Mouse (Mus musculus): Measurements from ENCODE around the gene Nos1ap. TPM values are rescaled to one million over a fixed set of nuclear protein-coding genes. Genes with fewer than 3 reads are reported as not detected.
A peak's percentile ranks its signal among the peaks of the same experiment; 100 is the strongest.

Gene Nos1ap
- polyA plus RNA-seq, 1 experiment from 2014 or later, result 26.0 TPM

DNA sequence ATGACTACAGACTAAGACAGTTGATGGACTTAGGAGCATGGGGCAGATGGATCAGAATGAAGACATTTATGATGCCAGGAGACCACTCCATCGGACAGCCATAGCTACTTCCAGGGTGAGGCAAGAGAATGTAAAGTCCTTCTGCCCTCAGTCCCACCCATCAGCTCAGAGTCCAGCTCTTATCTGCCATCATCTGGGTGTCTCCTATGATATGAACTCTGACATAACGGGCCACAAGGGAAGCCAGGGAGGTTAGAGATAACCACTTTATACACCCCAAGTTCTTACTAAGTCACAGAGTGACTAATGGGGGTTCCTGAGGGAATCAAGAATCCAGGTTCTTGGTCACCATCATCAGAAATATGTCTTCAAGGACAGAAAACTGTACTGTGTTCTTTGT is 23.1 kb downstream of the Nos1ap start:
- Histone ChIP-seq H3K36me3 (no peaks in the 10 kb centered on the region), H3K9ac (no peak overlapping the region), H3K4me1 (replicated peaks) (peaks cover 13% of the 10 kb centered on the region), H3K4me3 (no peak overlapping the region), H3K9me3 (replicated peaks) (no peaks in the 10 kb centered on the region; the same call in 1 of the 2 replicates), H3K27me3 (replicated peaks) (no peaks in the 10 kb centered on the region), H3K27ac (ENCODE audit: poor library complexity, severe bottlenecking) (no peak overlapping the region), H3K4me2 (no peak overlapping the region)
- WGBS, result 77% methylated on average over 2 of the region's 2 CpGs
- no peak for ATAC-seq (ENCODE audit: insufficient number of reproducible peaks, low FRiP score)

DNA sequence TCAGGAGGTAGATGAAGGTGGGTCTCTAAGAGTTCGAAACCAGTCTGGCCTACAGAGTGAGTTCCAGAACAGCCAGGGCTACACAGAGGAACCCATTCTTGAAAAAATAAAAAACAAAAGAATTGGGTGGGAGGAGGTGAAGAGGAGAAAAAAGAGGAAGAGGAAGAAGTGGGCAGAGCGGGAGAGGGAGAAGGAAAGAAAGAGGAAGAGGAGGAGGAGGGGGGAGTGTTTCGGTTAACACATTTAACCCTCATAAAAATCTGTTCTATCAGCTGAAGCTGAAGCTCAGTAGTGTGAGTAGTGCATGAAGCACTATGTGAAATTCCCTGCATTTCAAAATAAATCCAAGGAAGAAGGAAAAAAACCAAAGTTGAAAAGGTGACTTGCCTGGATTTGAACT is 24.7 kb downstream of the Nos1ap start:
- no peak overlapping the region for H3K9ac ChIP-seq

DNA sequence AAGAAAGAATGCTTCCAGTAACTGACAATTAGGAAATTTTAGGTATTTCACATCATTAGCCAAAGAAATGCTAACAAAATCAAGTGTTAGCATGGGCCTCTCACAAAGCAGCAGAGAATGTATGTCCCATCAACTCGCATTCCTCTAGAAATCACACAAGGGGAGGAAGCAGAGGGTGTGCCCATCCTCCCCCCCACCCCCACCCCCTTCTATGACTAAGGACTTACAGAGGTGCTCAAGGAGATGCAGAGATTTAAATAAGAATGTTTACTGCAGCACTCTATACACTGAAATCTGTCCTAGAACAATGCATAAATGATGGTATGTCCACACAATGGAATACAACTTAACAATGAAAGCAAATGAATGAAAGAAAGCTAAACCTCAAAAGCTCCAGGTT is 27.2 kb downstream of the Nos1ap start:
- Histone ChIP-seq H3K9me3 (replicated peaks) (no peaks in the 10 kb centered on the region), H3K36me3 (no peaks in the 10 kb centered on the region), H3K4me3 (no peak overlapping the region), H3K27ac (ENCODE audit: poor library complexity, severe bottlenecking) (no peak overlapping the region), H3K4me2 (no peak overlapping the region), H3K4me1 (replicated peaks) (peaks cover 9% of the 10 kb centered on the region; the same call in 1 of the 2 replicates), H3K9ac (no peak overlapping the region), H3K27me3 (replicated peaks) (no peaks in the 10 kb centered on the region)
- 77% methylated on average over 1 of the region's 1 CpGs for WGBS
- ATAC-seq (ENCODE audit: insufficient number of reproducible peaks, low FRiP score), result no peak

More for the DNA sequence above, 24.7 kb downstream of the Nos1ap start:
- Histone ChIP-seq H3K4me3 (no peak overlapping the region), H3K9me3 (replicated peaks) (no peaks in the 10 kb centered on the region), H3K4me2 (no peak overlapping the region), H3K36me3 (no peaks in the 10 kb centered on the region), H3K27ac (ENCODE audit: poor library complexity, severe bottlenecking) (no peak overlapping the region), H3K27me3 (replicated peaks) (no peaks in the 10 kb centered on the region), H3K4me1 (replicated peaks) (peaks cover 9% of the 10 kb centered on the region; the same call in 1 of the 2 replicates)
- 85% methylated on average over 3 of the region's 3 CpGs for WGBS
- ATAC-seq (ENCODE audit: insufficient number of reproducible peaks, low FRiP score), result no peak

DNA sequence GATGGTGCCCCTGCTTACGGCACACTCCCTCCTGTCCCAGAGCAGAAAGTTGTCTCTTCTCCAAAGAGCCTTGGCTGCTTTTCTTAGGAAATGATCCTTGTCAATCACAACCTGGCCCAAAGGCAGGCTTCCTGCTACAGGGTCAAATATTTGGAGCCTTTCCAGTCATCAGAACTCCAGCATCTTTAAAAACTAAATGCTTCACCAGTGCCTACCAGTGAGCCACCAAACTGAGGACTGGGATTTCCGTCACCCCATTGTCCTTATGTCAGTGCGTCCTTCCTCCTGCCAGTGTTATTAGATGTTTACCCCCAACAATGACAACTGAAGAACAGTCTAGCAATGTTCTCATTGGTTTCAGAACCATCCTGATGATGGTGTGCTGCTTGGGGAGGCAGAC is 28.9 kb downstream of the Nos1ap start:
- Histone ChIP-seq H3K9me3 (replicated peaks) (no peaks in the 10 kb centered on the region), H3K4me2 (no peak overlapping the region), H3K4me3 (no peak overlapping the region), H3K27me3 (replicated peaks) (no peaks in the 10 kb centered on the region), H3K27ac (ENCODE audit: poor library complexity, severe bottlenecking) (no peak overlapping the region), H3K36me3 (no peaks in the 10 kb centered on the region), H3K4me1 (replicated peaks) (peaks cover 9% of the 10 kb centered on the region; the same call in 1 of the 2 replicates), H3K9ac (no peak overlapping the region)
- WGBS, result 88% methylated on average over 3 of the region's 3 CpGs
- no peak for ATAC-seq (ENCODE audit: insufficient number of reproducible peaks, low FRiP score)

DNA sequence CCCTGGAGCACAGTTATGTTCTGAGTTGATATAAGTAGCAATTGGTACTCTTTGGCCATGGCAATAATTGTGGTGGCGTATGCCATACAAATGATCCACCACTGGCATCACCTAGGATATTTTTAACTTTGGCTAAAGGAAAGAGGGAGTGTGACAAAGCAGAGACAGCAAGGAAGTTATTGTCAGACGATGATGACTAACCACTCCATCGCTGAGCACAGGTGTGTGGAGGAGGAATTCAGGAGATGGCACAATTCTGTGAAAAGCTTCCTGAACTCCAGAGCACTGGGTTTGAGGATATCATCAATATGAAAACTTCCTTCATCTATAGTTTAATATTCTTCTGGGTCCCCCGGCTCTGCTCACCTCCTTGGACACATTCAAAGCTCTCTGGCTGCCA is 31.7 kb downstream of the Nos1ap start:
- H3K4me1 ChIP-seq (replicated peaks), result peaks cover 20% of the 10 kb centered on the region
- H3K9ac ChIP-seq, result no peak overlapping the region
- H3K27me3 ChIP-seq (replicated peaks), result no peaks in the 10 kb centered on the region
- H3K4me2 ChIP-seq, result no peak overlapping the region
- ATAC-seq (ENCODE audit: insufficient number of reproducible peaks, low FRiP score), result no peak
- 77% methylated on average over 4 of the region's 4 CpGs for WGBS
- no peak overlapping the region for H3K27ac ChIP-seq (ENCODE audit: poor library complexity, severe bottlenecking)
- no peak overlapping the region for H3K4me3 ChIP-seq
- H3K36me3 ChIP-seq, result no peaks in the 10 kb centered on the region
- no peaks in the 10 kb centered on the region for H3K9me3 ChIP-seq (replicated peaks)

DNA sequence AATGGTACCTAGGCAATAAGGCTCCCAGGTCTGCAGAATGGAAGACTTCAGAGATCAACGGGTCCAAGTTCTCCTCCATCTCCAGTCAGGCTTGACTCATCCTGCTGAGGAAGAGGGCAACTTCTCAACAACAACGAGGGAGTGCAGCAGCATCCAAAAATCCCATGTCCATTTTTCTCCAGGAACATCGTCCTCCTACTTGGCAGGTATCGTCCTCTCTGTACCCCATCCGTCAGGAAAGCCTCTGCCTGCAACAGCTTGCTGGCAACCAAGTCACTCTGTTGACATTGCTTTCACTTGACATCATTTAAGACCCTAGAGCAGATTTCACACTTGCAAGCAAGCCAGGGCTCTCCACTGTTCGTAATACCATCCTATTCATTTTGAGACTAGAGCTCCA is 33.0 kb downstream of the Nos1ap start:
- H3K4me3 ChIP-seq, result no peak overlapping the region
- H3K4me2 ChIP-seq, result no peak overlapping the region
- H3K27me3 ChIP-seq (replicated peaks), result no peaks in the 10 kb centered on the region
- no peak for ATAC-seq (ENCODE audit: insufficient number of reproducible peaks, low FRiP score)
- WGBS, result 90% methylated on average over 6 of the region's 6 CpGs
- peaks cover 25% of the 10 kb centered on the region for H3K4me1 ChIP-seq (replicated peaks)
- no peaks in the 10 kb centered on the region for H3K36me3 ChIP-seq
- no peak overlapping the region for H3K9ac ChIP-seq
- no peak overlapping the region for H3K27ac ChIP-seq (ENCODE audit: poor library complexity, severe bottlenecking)
- H3K9me3 ChIP-seq (replicated peaks), result no peaks in the 10 kb centered on the region

DNA sequence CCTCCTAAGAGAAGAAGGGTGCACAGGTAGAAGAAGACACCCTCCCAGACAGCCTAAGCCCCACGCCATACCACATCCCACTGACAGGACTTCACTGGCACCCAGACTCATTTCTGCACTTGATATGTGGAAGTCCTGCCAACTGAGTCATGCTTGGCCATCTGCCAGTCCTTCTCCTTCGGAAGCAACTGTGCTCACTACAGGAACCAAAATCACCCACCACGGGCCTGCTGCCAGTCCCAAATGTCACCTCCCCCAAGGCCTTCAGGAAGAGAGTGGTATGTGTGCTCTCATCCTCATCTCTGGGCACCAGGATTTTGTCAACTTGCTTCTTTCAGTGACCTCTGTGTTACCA is 34.7 kb downstream of the Nos1ap start:
- peak; percentile 73 for ATAC-seq (ENCODE audit: insufficient number of reproducible peaks, low FRiP score)
- peaks cover 42% of the 10 kb centered on the region for H3K4me1 ChIP-seq (replicated peaks)
- no peaks in the 10 kb centered on the region for H3K36me3 ChIP-seq
- H3K4me3 ChIP-seq, result no peak overlapping the region
- no peaks in the 10 kb centered on the region for H3K27me3 ChIP-seq (replicated peaks)
- H3K9me3 ChIP-seq (replicated peaks), result no peaks in the 10 kb centered on the region
- H3K9ac ChIP-seq, result no peak overlapping the region
- H3K27ac ChIP-seq (ENCODE audit: poor library complexity, severe bottlenecking), result peak overlapping the region; percentile 24; the same call in 1 of the 2 replicates
- H3K4me2 ChIP-seq, result no peak overlapping the region
- 11% methylated on average over 3 of the region's 3 CpGs for WGBS

DNA sequence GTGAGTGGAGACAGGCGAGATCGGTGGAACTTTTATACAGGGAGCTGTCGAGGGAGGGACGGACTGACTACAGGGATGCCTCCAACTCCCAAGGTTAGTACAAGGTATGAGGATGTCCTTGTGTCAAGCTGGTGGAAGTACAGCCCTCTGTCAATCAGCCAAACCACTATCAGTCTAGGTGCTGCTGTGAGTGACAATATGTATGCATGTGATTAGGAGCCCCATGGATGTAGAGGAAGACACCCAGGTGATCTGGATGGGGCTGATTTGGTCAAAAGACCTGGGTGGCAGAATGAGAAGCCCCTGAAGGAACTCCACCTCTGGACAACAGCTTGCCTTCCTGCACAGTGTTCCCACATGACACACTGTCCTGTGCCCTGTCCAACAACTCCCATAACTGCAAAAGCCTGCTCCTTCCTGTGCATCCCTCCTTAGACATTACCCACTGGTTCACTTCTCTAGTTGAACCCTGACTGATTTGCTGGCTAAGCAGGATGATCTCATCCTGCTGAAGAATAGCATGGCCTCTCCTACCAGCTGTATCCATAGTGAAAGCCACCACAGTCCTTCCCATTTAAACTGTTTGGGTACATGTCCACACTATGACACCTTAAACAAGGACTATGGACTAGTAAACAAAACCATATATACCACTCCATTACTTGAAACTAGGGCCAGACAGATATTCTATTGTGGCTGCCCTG is 35.3 kb downstream of the Nos1ap start:
- peaks cover 44% of the 10 kb centered on the region for H3K4me1 ChIP-seq (replicated peaks)
- 79% methylated on average over 4 of the region's 4 CpGs for WGBS
- peak overlapping the region; percentile 24 for H3K27ac ChIP-seq (ENCODE audit: poor library complexity, severe bottlenecking)
- peaks cover 3% of the 10 kb centered on the region; the same call in 1 of the 2 replicates for H3K36me3 ChIP-seq
- ATAC-seq (ENCODE audit: insufficient number of reproducible peaks, low FRiP score), result peak; percentile 49; the same call in 1 of the 2 replicates
- no peaks in the 10 kb centered on the region for H3K9me3 ChIP-seq (replicated peaks)
- no peak overlapping the region for H3K4me2 ChIP-seq
- no peak overlapping the region for H3K4me3 ChIP-seq
- no peaks in the 10 kb centered on the region for H3K27me3 ChIP-seq (replicated peaks)
- H3K9ac ChIP-seq, result no peak overlapping the region

DNA sequence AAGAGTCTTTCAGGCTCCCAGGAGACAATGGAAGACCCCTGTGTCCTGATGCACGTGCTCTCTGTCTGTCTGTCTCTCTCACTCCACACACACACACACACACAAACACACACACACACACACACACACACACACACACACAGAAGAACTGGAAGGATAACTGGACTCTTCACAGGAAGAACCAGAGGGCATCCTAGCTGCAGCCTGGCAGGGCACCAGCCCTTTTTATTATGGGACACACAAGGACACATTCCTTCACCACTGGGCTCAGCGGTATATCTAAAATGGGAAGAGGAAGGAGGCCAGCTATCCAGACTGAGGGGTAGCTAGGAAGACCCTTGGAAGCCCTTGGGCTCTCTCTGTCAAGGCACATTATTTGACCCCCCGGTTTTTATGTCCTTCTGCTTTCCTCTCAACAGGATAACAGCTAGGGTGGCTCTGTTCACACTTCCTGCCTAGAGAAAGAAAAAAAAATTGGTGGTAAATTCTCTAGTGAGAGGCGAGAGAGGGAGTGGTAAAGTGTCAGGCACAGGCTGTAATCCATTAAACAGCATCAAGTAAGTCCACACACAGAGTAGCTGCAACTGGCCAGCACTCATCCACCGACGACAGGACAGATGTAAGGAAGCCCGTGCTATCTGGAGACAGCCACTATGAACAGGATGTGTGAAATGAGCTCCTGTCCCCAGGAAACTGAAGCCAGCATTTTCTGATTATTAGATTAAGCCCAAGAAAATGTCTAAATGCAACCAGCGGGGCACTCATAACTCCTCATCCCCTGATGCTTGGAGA is 38.8 kb downstream of the Nos1ap start:
- H3K4me1 ChIP-seq (replicated peaks), result peaks cover 62% of the 10 kb centered on the region

DNA sequence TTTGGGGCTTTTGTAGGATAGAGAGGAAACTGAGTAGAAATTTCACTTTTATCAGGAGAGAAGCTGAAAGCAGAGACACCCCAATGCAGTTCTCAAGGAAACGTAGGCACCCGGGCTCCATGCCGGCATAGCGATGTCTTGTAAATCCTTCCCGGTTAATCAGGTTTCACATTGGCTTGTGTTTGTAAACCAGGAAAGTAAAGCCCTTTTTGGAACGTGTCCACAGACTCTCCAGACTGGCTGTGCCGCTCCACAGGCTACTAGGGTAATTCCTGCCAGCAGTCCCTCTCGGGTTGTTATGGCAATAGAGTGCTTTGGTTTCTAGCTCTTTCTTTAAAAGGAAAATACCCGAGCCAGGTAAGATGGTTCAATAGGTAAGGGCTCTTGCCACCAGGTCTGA is 40.6 kb downstream of the Nos1ap start:
- 69% methylated on average over 9 of the region's 9 CpGs for WGBS
- Histone ChIP-seq H3K9me3 (replicated peaks) (no peaks in the 10 kb centered on the region), H3K27me3 (replicated peaks) (no peaks in the 10 kb centered on the region), H3K36me3 (peaks cover 3% of the 10 kb centered on the region; the same call in 1 of the 2 replicates), H3K4me3 (no peak overlapping the region), H3K27ac (ENCODE audit: poor library complexity, severe bottlenecking) (no peak overlapping the region), H3K4me1 (replicated peaks) (peaks cover 46% of the 10 kb centered on the region), H3K4me2 (no peak overlapping the region), H3K9ac (no peak overlapping the region)
- no peak for ATAC-seq (ENCODE audit: insufficient number of reproducible peaks, low FRiP score)

More for the DNA sequence above, 38.8 kb downstream of the Nos1ap start:
- ATAC-seq (ENCODE audit: insufficient number of reproducible peaks, low FRiP score), result peak; percentile 24; the same call in 1 of the 2 replicates
- Histone ChIP-seq H3K4me3 (no peak overlapping the region), H3K9me3 (replicated peaks) (no peaks in the 10 kb centered on the region), H3K36me3 (peaks cover 3% of the 10 kb centered on the region; the same call in 1 of the 2 replicates), H3K27ac (ENCODE audit: poor library complexity, severe bottlenecking) (peak overlapping the region; percentile 53), H3K27me3 (replicated peaks) (no peaks in the 10 kb centered on the region), H3K4me2 (peak overlapping the region; percentile 2; the same call in 1 of the 2 replicates), H3K9ac (no peak overlapping the region)
- WGBS, result 20% methylated on average over 8 of the region's 8 CpGs

DNA sequence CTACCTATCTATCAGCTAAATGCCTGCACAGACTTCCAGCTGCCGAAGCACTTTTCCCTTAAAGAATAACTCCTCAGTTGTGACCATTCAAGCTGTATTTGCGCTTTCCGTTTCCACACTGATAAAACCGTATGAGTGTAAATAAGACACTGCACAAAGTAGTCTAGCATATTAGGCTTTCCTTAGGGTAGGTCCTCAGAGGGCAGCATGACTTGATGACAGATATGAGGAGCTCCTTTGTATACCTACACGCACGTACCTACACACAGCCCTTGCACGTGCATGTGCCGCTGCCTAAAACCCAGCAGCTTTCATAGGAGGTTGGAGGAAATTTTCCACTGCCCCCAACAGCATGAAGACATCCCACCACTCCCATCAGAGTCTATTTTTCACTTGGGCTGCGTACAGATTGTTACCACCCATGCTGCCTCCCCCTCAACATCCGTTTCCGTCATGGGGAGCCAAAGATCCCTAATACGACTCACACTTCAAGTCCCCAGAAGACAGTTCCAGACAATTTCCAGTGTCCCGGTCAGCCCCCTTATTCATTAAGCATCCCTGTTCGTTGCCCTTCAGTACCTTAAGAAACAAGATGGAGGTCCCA is 41.4 kb downstream of the Nos1ap start:
- no peak for ATAC-seq (ENCODE audit: insufficient number of reproducible peaks, low FRiP score)
- no peak overlapping the region for H3K4me3 ChIP-seq
- peaks cover 49% of the 10 kb centered on the region for H3K4me1 ChIP-seq (replicated peaks)
- no peak overlapping the region for H3K4me2 ChIP-seq
- no peaks in the 10 kb centered on the region for H3K9me3 ChIP-seq (replicated peaks)
- H3K9ac ChIP-seq, result no peak overlapping the region
- H3K27me3 ChIP-seq (replicated peaks), result no peaks in the 10 kb centered on the region
- WGBS, result 75% methylated on average over 14 of the region's 14 CpGs
- no peak overlapping the region for H3K27ac ChIP-seq (ENCODE audit: poor library complexity, severe bottlenecking)
- peaks cover 3% of the 10 kb centered on the region; the same call in 1 of the 2 replicates for H3K36me3 ChIP-seq

All from heart, embryonic 12.5 days (tissue).